Mouse (Mus musculus) natural killer cell, adult 2 months (primary cell): ENCODE data around the gene Gucy1b2.
A peak's percentile ranks its signal among the peaks of the same experiment; 100 is the strongest.

Experiments
- DNase-seq, 2 experiments: peaks; one replicate each; pipeline ENCODE4 v3.0.0; 2022; ENCODE audit warnings: low spot score in 2 of 2

Gucy1b2 gene

DNA sequence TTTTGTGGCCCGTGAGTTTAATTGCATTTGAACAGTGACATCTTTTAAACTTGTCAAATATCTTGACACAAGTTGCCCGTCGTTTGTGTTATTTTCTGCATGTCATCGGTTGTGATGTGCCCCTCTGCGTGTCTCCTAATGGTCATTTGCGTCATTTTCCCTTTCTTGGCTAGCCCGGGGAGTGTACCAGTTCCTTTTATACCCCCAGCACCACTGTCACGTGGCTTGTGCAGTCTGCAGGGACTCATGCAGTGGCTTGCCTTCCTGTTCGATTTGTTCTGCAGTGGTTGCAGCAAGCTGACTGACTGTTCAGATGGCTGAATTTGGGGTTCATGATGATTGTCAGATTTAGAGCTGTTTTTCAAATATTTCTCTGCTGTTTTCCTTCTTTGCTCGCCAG lies 82.1 kb downstream of the Gucy1b2 start:
- DNase-seq, result no peak

DNA sequence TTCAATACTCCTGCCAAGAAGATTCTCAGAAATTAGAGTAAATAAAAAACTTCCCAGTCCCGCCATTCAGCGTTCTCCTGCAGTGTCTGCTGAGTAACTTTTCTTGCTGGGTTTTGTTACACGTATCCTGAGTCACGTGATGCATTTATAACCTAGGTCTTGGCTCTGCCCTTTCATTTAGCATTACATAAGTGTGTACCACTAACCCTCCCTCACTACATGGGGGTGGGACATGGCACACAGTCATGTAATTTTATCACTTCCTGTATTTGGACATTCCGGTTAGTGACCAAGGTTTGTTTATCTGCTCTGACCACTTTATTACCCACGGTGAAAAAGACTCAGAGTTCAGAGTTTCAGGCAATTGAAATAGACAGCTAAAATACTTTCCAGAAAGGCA lies 85.3 kb downstream of the Gucy1b2 start:
- peak in 1 of 2 experiments; percentile 11 for DNase-seq

DNA sequence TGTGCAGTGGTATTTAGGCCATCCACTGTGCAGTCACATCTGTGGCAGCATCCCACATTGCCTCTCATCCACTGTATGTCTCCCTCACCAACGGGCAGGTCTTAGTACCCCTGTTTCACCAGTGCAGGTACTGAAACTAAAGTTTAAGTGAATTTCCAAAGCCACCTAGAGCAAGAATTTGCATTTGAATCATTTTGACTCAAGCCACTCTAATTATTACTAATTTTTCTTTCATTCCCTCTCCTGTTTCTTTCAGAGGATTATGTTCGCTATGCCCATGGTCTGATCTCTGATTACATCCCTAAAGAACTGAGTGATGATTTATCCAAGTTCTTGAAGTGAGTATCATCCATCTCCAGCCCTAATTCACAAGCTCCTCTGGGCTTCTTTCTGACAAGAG lies 92.3 kb downstream of the Gucy1b2 start:
- no peak for DNase-seq

DNA sequence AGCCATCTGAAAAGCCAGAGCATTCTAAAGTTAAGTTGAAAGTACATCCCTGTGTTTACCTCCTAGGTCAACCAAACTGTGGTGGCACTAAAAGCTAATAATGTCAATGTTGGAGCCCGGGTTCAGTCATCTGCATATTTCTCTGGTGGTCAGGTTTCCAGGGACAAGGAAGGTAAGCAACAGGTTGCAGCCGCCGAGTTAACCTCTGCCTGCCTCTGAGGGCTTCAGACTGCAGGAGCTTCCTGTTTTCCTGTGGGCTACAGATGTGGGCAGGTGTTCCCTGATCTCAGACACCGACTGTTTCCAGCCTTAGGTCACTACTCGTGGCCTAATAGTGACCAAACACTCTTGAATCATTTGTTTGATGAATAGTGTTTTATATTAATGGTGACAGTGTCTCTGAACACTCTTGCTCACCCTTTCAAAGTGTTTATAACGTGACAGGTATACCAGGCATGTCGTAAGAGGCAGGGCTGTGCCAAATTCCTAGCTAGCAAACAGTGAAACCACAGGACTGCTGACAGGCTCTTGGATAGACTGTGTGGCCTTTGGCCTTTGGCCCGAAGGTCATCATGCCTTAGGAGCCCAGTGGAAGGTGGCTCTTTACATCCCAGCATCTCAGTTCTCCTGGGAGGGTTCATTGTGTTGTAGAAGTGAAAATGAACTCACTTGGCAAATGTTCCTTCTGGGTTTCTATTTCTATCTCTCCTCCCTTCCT lies 94.7 kb downstream of the Gucy1b2 start:
- DNase-seq, result no peak

DNA sequence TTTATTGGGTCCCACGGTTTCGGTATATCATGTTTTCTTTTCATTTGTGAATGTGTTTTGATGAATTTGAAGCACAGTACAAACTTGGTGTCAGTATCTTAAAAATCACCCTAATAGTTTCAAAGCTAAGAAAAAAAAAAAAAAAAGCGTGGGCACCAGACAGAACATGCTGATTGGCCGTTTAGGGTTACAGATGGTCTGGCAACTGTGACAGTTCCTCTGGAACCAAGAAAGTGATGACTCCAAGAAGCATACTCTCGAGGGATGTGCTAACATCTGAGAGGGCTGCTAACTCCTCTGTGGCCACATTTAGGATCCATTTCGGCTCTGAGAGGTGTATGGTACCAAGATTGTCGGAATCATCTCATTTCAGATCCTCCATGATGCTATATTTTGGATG lies 100.9 kb downstream of the Gucy1b2 start:
- no peak for DNase-seq

DNA sequence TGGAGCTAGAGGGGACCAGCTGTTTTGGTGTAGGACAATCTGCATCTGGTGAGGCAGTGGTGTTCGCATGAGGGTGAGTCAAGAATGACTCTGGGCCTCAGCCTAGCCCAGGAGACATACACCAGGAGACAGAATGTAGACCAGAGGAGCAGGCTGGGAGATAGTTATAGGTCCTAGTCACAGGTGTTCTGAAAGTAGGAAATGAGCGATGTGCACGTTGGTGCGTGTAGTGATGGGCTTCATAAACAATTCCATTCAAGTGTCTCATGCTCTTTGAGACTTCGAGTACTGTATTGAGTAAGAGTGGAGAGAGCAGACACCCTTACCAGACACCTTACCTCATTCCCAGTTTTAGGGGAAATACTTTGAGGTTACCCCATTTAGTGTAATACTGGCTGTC lies 102.3 kb downstream of the Gucy1b2 start:
- no peak for DNase-seq

DNA sequence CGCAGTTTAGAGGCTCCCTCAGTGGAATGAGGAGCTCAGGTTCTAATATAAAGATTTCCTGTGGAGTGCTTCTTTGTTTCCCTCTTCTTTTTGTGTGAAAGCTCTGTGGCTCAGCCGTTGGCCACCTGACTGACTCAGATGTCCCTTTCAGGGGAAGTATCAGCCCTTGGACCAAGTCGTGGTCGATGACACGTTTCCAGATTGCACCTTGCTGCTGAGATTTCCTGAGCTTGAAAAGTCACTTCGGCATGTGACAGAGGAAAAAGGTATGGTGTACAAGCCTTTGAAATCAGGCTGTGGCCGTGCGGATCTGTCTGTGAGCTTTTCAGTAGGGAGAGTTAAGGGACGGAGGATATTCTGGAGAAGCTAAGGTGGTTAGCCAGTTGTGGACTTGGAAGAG lies 102.7 kb downstream of the Gucy1b2 start:
- DNase-seq, result no peak

DNA sequence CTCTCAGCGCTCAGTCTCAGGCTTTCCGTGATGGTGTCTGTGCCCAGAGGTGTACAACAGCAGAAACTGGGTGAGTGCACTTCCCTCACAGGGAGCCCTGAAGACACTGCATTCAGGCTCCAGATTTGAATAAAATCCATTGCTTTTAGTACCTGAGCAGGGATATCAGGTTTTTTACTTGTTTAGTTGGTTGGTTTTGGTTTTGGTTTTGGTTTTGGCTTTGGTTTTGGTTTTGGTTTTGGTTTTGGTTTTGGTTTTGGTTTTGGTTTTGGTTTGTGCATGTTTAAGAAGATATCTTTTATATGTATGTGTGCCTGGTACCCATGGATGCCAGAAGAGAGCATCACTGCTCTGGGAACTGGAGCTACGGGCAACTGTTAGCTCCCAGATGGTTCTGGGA lies 105.2 kb downstream of the Gucy1b2 start:
- no peak for DNase-seq

DNA sequence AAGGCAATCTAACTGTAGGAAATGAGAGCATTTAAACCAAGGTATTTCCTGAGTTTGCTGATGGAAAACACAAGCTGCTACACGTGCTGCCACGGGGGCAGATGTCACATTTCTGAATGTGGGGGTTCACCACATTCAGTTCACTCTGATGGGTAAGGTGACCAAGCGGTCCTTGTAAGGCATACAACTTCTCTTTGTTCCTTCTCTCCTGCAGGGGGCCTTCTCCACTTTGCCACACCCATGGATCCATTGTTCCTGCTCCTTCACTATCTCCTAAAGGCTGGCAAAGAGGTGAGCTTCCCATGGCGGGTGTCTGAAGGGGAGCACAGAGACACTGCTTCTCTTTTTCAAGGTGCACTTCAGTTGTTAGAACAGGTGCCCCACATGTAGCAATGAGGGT lies 105.9 kb downstream of the Gucy1b2 start:
- no peak for DNase-seq

DNA sequence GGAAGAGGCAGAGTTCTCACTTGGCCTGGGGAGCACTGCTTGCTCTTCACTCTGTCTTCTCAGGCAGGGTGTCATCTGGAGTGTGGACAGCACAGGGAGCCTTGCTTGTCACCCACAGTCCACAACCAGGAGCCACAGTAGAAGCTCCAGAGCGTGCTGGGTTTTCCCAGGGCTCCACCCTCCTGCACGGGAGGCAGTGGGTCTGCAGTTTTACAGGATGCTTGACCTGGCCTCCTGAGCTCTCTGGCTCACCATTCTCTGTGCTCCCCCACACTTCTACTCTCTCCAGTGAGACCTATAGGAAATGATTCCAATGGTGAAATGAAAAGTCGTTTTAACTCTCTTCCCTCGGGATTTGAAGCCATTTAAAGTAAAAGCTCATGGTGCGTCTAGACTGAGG lies 106.3 kb downstream of the Gucy1b2 start:
- DNase-seq, result no peak

DNA sequence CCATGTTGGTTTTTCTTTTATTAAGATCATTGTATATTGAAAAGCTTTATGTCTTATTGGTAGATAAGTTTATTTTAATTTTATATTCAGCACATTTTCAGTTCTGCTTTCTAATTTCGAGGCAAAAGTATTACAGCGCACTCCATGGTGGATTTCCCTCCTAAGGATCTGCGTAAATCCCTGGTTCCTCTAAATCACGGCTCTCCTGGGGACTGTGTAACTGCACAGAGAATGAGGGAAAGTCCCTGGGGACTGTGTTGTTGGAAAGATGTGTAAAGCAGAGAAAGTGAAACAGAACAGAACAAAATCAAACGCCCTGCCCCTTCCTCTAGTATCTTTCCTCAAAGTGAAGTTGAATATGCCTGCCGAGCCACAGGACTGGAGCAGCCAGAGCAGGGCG lies 109.0 kb downstream of the Gucy1b2 start:
- peak in 1 of 2 experiments; percentile 22 for DNase-seq

DNA sequence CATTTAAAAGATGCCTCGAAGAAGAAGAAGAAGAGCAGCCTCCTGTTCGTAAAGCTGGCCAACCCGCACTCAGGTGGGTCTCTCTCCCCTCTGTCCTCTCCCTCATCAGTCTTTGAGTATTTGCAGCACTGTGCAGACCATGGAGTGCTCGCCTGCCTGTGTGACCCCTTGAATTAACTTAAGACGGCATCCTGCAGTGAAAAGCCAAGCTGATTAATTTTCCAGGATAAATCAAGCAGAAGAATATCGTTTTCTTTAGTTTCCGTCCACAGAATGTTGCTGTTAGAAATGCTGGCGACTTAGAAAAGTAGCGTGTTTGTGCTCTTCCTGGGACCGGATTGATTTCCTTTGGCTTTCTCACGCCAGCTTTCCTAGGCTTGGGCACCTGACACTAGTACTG lies 109.5 kb downstream of the Gucy1b2 start:
- no peak for DNase-seq
